Mouse (Mus musculus): ENCODE results near the gene Crabp1. TPM values are rescaled to one million over a fixed set of nuclear protein-coding genes. Genes with fewer than 3 reads are reported as not detected.

The Crabp1 gene
- polyA plus RNA-seq, 1 experiment from 2014 or later: 126 TPM

DNA sequence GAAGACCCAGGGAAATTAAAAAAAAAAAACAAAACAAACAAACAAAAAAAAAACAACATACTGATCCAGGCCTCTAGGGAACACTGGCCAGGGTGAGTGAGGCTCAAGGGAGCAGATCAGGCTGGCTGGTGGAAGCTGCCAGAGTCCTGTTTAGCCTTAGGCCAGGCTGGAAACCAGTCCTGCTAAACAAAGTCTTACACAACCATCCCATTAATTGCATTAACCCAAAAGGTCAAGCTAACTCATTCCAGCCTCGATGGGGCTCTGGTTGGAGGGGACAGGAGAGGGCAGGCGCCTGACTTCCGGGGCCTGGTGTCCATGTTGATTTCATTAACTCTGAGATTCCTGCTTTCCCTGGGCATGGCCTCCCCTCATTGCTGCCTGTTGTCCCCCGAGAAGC lies 43.2 kb downstream of the Crabp1 start:
- Histone ChIP-seq H3K27ac (ENCODE audit: low read length) (no peak overlapping the region), H3K27me3 (ENCODE audit: control insufficient read depth, insufficient read depth, low read length) (no peaks in the 10 kb centered on the region), H3K9ac (replicated peaks; ENCODE audit: low read depth, low read length) (no peak overlapping the region), H3K4me3 (ENCODE audit: low read depth, low read length) (no peak overlapping the region), H3K4me1 (ENCODE audit: control insufficient read depth, insufficient read depth, low read length) (no peaks in the 10 kb centered on the region), H3K4me2 (replicated peaks; ENCODE audit: low read depth, low read length) (no peak overlapping the region), H3K9me3 (ENCODE audit: control insufficient read depth, low read depth, low read length) (no peaks in the 10 kb centered on the region), H3K36me3 (ENCODE audit: control insufficient read depth, insufficient read depth, low read length) (no peaks in the 10 kb centered on the region)
- 50% methylated on average over 4 of the region's 4 CpGs for WGBS
- no peak for ATAC-seq (ENCODE audit: insufficient number of reproducible peaks, insufficient read depth, low FRiP score, low read depth)

DNA sequence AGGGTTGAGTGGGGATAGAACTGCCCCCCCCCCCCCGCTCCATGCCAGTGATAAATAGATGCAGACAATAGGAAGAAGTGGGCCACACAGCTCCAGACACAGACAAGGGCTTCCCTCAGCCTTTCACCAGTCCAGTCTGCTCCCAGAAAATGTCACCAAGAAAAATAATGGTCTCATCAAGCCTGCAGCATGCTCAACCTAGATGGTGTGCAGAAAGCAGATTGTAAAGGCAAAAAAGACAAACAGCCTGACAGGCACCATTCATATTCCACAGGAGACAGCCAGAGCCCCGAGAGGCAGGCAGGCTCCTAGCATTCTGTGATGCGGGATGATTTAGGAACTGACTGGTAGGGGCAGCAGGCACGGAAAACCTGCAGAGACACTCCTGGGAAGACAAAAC lies 45.4 kb downstream of the Crabp1 start:
- no peak overlapping the region for H3K9ac ChIP-seq (replicated peaks; ENCODE audit: low read depth, low read length)
- H3K9me3 ChIP-seq (ENCODE audit: control insufficient read depth, low read depth, low read length): no peaks in the 10 kb centered on the region
- no peak overlapping the region for H3K4me2 ChIP-seq (replicated peaks; ENCODE audit: low read depth, low read length)
- no peaks in the 10 kb centered on the region for H3K4me1 ChIP-seq (ENCODE audit: control insufficient read depth, insufficient read depth, low read length)
- WGBS: 22% methylated on average over 4 of the region's 4 CpGs
- no peaks in the 10 kb centered on the region for H3K27me3 ChIP-seq (ENCODE audit: control insufficient read depth, insufficient read depth, low read length)
- H3K36me3 ChIP-seq (ENCODE audit: control insufficient read depth, insufficient read depth, low read length): no peaks in the 10 kb centered on the region
- ATAC-seq (ENCODE audit: insufficient number of reproducible peaks, insufficient read depth, low FRiP score, low read depth): no peak
- no peak overlapping the region for H3K4me3 ChIP-seq (ENCODE audit: low read depth, low read length)
- H3K27ac ChIP-seq (ENCODE audit: low read length): no peak overlapping the region

DNA sequence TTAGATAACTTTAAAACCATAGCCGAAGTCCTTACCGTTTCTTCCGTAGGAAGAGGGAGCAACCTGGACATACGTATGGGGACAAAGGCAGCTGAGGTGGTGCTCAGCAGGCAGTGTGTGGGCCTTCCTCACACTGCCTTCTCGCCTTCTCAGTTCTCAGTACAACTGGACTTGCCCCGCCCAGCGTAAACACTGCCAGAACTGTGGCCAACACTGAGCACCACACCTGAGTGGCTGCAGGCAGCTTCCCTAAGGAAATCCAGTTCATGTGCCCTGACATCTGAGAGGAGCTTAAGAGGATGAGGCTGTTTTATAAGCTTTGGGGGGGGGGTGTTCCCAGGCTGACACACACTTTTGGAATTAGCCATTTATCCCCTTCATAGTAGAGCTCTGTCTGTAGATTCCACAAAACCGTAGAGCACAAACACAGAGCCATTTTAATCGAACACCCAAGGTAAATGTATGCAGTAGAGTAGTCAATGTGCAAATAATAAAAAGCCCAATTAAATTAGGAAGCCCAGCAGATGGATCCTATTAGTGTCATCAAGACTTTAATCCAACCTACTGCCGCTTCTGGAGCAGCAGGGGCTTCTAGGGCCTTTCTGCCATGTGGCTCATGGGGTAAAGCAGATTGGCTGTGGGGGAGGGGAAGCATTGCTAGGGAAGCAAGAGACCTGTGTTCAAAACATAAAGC lies 52.1 kb downstream of the Crabp1 start:
- H3K27me3 ChIP-seq (ENCODE audit: control insufficient read depth, insufficient read depth, low read length): no peaks in the 10 kb centered on the region
- H3K4me2 ChIP-seq (replicated peaks; ENCODE audit: low read depth, low read length): no peak overlapping the region
- H3K27ac ChIP-seq (ENCODE audit: low read length): no peak overlapping the region
- no peak overlapping the region for H3K4me3 ChIP-seq (ENCODE audit: low read depth, low read length)
- H3K9ac ChIP-seq (replicated peaks; ENCODE audit: low read depth, low read length): no peak overlapping the region
- WGBS: 58% methylated on average over 10 of the region's 10 CpGs
- no peaks in the 10 kb centered on the region for H3K36me3 ChIP-seq (ENCODE audit: control insufficient read depth, insufficient read depth, low read length)
- H3K9me3 ChIP-seq (ENCODE audit: control insufficient read depth, low read depth, low read length): no peaks in the 10 kb centered on the region
- ATAC-seq (ENCODE audit: insufficient number of reproducible peaks, insufficient read depth, low FRiP score, low read depth): peak; percentile 58; the same call in 1 of the 2 replicates
- H3K4me1 ChIP-seq (ENCODE audit: control insufficient read depth, insufficient read depth, low read length): no peaks in the 10 kb centered on the region

DNA sequence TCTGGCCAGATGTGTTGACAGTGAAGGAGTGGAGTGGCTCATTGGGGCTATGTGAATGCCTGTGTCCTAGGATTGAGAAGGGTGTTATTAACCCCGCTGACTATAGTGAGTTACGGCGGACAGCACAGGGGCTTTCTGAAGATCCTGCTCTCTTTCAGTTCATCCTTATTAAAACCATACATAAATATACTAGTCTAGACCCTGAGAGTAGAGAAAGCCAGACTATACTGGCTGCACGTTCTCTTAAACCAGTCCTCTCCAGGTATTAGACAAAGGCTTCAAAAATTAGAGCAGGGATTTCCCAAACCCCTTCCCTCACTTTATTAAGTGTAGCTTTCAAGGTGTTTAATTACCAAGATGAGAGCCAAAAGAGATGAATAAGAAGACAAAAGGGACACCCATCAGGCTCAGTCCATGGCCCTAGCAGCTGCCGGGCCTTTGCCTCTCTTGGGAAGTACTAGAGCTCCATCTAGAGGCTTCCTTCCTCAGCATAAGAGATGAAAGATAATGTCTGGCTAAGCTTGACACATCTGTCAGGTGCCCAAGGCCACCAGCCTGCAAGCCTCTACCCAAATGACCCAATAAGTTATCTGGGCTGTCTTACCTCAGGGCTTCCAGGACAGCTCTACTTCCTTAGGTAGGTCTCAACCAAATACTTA lies 57.0 kb downstream of the Crabp1 start:
- Histone ChIP-seq H3K36me3 (ENCODE audit: control insufficient read depth, insufficient read depth, low read length) (no peaks in the 10 kb centered on the region), H3K9me3 (ENCODE audit: control insufficient read depth, low read depth, low read length) (no peaks in the 10 kb centered on the region)
- 0 out of 2 replicates have a peak, but pooled peaks have one; percentile 33 for ATAC-seq (ENCODE audit: insufficient number of reproducible peaks, insufficient read depth, low FRiP score, low read depth)

More for the DNA sequence above, 57.0 kb downstream of the Crabp1 start:
- H3K4me1 ChIP-seq (ENCODE audit: control insufficient read depth, insufficient read depth, low read length): no peaks in the 10 kb centered on the region
- 60% methylated on average over 5 of the region's 5 CpGs for WGBS
- no peak overlapping the region for H3K4me3 ChIP-seq (ENCODE audit: low read depth, low read length)
- H3K9ac ChIP-seq (replicated peaks; ENCODE audit: low read depth, low read length): no peak overlapping the region
- H3K27ac ChIP-seq (ENCODE audit: low read length): no peak overlapping the region
- no peaks in the 10 kb centered on the region for H3K27me3 ChIP-seq (ENCODE audit: control insufficient read depth, insufficient read depth, low read length)
- H3K4me2 ChIP-seq (replicated peaks; ENCODE audit: low read depth, low read length): no peak overlapping the region

Other genes with a start within 250 kb of the Crabp1 start
- not detected in 2 replicates for gene Sh2d7, start 225.8 kb upstream of the Crabp1 start, polyA plus RNA-seq (2014; fragmentation: Nextera tagmentation; extraction: Ambion mirVana)
- gene Cib2, start 204.5 kb upstream of the Crabp1 start, polyA plus RNA-seq (2014; fragmentation: Nextera tagmentation; extraction: Ambion mirVana): 13.6 and 15.3 TPM in 2 replicates
- 99.6 and 108 TPM in 2 replicates for gene Idh3a, start 178.4 kb upstream of the Crabp1 start, polyA plus RNA-seq (2014; fragmentation: Nextera tagmentation; extraction: Ambion mirVana)
- 0.74 and 0.78 TPM in 2 replicates for gene Acsbg1, start 102.9 kb upstream of the Crabp1 start, polyA plus RNA-seq (2014; fragmentation: Nextera tagmentation; extraction: Ambion mirVana)
- 4.7 and 6.2 TPM in 2 replicates for gene Dnaja4, start 65.9 kb upstream of the Crabp1 start, polyA plus RNA-seq (2014; fragmentation: Nextera tagmentation; extraction: Ambion mirVana)
- gene Wdr61, start 30.2 kb upstream of the Crabp1 start, polyA plus RNA-seq (2014; fragmentation: Nextera tagmentation; extraction: Ambion mirVana): 169 and 175 TPM in 2 replicates
- 43.4 and 46.8 TPM in 2 replicates for gene Ireb2, start 99.0 kb downstream of the Crabp1 start, polyA plus RNA-seq (2014; fragmentation: Nextera tagmentation; extraction: Ambion mirVana)
- gene Hykk, start 152.5 kb downstream of the Crabp1 start, polyA plus RNA-seq (2014; fragmentation: Nextera tagmentation; extraction: Ambion mirVana): 4.8 and 5.3 TPM in 2 replicates
- gene Psma4, start 186.0 kb downstream of the Crabp1 start, polyA plus RNA-seq (2014; fragmentation: Nextera tagmentation; extraction: Ambion mirVana): 274 and 278 TPM in 2 replicates
- 0.48 and 0.68 TPM in 2 replicates for gene AY074887, start 186.2 kb downstream of the Crabp1 start, polyA plus RNA-seq (2014; fragmentation: Nextera tagmentation; extraction: Ambion mirVana)
- gene Chrna5, start 216.1 kb downstream of the Crabp1 start, polyA plus RNA-seq (2014; fragmentation: Nextera tagmentation; extraction: Ambion mirVana): 2.9 and 4.4 TPM in 2 replicates

Data from stomach, embryonic 14.5 days (tissue).